Mouse (Mus musculus) frontal cortex, adult 2 months (tissue): Measurements from ENCODE around the gene Pakap. TPM values are rescaled to one million over a fixed set of nuclear protein-coding genes. Genes with fewer than 3 reads are reported as not detected.

Experiments
- DNase-seq, 2 experiments: peaks; one replicate each; pipeline ENCODE4 v3.0.0; 2022; ENCODE audit warnings: low spot score in 1 of 2; ENCODE audit errors: extremely low spot score in 1 of 2
- polyA plus RNA-seq: library from polyadenylated mRNA; depleted of rRNA; stranded (reverse); fragments of >200 nt; gene quantifications from 2 replicates; pipeline ENCODE4 v1.2.3, GENCODE M21; 2012

The Pakap gene
- polyA plus RNA-seq, 1 experiment = 7.9 TPM

GRCm38 (mm10) chr4:57701576-57701975 is 133.6 kb downstream of the Pakap start:
- DNase-seq = no peak

DNA sequence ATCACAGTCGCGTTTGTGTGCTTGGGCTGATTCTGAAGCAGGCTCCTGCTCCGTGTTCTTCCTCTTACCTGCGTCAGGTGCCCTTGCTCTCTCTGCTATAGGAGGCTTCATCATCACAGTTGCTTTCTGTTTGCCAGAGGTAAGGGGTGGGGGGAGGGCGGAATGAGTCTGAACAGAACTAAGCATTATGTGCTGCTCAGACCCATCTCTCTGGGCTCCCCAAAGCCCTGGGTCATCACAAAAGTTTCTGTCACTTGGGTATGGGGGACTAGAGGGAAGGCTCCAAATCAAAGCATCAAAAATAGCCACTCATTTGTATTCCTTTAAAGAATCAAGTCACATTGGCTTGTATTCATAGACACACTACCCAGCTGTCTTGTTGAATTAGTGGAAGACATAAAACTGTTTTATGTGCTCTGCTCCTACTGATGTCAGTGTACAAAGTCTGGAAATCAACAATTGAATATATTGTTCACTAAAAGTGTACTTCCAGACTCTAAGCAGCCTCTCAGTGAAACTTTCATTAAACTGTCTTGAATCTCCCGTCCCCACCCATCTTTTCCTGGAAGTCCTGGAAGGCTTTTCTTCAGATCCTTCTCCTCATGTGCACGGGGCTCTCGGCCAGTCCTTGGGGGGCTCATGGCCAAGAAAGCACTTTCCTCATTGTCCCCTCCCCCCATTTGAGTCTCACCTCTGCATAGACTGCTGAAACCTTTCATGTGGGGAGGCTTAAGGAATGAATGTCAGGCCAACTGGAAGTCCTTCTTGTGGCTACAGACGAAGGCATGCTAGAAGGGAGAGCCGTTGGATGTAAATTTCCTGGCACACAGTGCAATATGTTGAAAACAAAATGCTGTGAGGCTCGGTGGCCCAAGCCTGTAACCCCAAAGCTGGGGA is 135.8 kb downstream of the Pakap start:
- no peak for DNase-seq

- no peak for DNase-seq
Measured at GRCm38 (mm10) chr4:57704575-57704974, 136.6 kb downstream of the Pakap start.

- DNase-seq = no peak
Measured at GRCm38 (mm10) chr4:57715849-57716248, 147.9 kb downstream of the Pakap start.

- DNase-seq = no peak
Measured at GRCm38 (mm10) chr4:57716735-57717134, 148.8 kb downstream of the Pakap start.

DNA sequence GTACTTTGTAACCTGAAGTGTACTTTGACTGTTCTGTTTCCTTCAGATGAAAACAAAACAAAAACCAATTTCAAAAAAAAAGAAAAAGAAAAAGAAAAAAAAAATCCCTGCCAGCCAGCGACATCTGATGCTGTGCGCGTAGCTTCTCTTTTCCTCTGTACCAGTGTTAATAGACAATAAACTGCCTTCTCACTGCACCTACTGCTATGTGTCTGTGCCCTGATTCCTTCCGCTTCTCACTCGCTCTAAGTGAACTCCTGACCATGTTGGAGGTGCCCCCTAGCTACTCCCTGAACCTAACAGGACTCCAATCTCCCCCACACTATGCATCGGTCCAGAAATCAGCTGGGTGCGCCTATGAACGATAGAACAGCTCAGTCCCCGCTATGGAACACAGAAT is 149.4 kb downstream of the Pakap start, which contains the start of gene Akap2:
Gene Akap2 (plus strand): TSS at position 304 of the 400 bp plus-strand sequence.
- no peak for DNase-seq

- DNase-seq = no peak
Measured at GRCm38 (mm10) chr4:57719370-57719769, 151.4 kb downstream of the Pakap start.

GRCm38 (mm10) chr4:57720869-57721361 is 152.9 kb downstream of the Pakap start:
- DNase-seq = no peak

DNA sequence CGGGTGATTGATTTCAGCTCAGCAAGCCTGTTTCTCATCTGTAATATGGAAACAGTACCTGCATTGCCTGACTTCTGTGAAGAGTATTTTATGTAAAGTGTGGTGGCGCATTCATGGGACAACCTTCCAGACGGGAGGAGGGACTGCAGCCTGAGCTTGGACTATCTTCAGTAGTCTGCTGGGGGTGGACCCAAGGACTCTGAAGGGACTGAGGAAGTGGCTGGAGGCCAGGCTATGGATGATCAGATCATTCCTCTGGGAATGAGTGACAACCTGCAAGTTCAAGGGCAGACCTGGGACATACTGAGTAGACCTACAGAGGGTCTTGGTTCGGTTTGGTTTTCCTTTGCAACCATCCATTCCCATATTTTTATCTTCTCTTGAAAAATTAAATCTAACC is 154.3 kb downstream of the Pakap start:
- DNase-seq = no peak

- DNase-seq = no peak
Measured at GRCm38 (mm10) chr4:57723659-57724058, 155.7 kb downstream of the Pakap start.

DNA sequence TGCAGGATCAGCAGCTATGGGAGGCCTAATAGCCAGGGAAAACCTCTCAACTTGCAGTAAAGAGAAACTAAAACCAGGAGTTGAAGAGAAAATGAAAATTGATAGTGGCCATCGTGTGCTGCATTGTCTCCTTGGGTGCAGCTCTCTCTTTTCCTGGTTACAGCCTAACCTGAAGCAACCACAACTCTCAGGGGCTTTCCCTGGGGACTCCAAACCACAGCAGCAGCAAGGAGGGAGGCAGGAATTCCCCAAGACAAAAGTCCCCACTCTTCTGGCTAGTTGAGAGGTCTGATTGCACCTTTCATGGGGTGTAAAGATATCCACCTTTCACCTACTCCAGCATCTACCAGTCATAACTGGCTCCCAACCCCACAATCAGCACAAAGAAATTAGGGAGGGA is 157.6 kb downstream of the Pakap start:
- DNase-seq = no peak

DNA sequence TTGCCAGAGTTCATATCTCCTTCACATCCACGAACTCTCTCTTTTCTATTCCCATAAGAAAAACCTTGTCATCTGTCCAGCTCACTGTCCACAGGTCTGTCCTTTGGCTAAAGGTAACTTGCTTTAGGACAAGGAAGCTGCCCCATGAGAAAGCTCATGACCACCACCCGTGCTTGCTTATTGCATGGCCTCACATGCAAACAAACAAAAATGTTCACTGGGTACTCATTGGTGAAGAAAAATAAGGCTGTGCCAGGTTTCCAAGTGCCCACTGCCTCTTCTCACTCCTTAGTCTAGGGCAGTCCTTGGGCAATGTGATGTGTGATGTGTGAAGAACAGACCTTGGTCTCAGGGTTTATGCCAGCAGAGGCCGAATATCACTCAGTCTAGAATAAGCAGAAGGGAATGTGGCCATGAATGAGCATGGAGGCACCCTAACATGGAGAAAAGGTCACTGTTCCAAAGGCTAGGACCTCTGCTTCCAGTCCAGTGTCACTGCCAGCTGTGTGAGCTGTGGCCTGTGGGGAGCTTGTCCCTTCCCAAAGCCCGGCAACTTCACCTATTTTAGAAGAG is 160.7 kb downstream of the Pakap start:
- DNase-seq = no peak

- no peak for DNase-seq
Measured at GRCm38 (mm10) chr4:57730047-57730446, 162.1 kb downstream of the Pakap start.

GRCm38 (mm10) chr4:57730801-57731598 is 163.0 kb downstream of the Pakap start:
- no peak for DNase-seq

DNA sequence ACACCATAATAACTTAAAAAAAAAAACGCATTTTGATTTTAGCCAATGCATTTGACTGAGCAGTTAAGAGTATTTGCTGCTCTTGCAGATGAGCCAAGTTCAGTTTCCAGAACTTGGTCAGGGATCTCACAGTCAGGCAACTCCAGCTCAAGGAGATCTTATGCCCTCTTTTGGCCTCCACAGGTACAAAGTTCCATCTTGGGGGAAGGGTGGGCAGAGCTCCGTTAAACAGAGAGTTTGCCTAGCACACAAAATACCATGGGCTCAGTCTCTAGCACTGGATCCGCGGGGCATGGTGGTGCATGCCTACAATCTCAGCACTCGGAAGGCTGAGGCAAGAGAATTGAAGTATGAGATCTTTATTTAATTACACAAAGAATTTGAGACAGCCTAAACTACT is 164.4 kb downstream of the Pakap start:
- no peak for DNase-seq

DNA sequence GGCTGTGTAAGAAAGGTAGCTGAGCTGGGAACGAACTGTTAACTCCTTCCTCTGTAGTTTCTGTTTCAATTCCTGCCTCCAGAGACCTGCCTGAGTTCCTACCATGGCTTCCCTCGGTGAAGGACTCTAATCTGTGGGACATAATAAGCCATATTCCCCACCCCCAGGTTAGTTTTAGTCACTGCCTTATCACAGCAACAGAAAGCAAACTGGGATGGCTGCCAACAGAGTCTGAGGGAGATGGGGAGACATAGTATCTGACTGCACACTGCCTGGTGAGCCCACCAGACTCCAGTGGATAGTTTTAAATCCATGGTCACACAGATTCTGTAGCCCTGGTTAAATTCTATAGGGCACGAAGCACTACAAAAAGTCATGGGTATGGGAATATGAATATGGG is 165.5 kb downstream of the Pakap start:
- DNase-seq = peak in 1 of 2 experiments; percentile 48

DNA sequence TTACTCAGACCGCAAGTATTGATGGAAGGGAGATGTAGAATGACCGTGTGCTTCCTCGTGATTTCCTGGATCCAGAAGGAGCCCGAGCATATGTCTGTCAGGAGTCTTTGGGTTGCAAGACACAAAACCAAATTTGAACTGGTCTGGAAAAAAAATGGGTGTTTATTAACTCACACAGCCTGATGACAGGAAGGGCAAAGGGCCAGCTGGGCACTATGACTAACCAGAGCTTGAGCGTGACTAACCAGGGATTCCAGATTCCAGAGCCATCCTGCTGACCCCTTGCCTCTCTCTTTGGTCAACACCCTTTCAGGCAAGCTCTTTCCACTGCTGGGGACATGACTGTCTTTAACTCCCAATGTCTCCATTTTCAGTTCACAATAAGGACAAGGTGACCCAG is 167.4 kb downstream of the Pakap start:
- no peak for DNase-seq

DNA sequence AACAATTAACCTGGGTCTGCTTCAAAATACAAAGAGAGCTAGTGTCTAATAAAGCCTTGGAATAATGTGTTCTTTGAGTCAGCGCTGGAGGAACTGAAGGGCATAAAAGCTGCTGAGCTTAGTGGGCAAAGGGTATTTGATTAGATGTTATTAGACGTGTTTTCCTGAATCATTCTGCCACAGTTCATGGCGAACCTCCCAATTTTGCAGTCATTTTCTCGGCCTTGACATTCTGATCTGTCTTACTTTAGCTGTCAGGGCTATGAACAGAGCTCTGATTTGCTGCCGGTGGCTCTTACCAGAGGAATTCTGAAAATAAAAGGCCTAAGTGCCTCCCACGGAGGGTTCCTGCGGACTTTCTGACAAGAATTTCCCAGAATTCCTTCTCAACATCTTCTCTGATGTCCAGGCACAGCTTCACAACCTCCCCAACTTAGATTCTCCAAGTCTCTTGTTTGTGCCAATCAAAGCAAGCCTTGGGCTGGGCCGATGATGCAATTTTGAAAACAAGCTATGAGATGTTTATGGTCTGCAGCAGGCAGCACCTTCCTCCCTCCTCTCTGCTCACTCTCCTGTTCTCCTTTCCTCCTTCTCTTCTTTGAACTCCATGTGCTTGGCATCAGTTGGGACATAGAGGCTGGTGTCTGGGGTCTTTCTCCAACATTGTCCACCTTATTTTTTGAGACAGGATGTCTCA is 171.0 kb downstream of the Pakap start:
- no peak for DNase-seq

DNA sequence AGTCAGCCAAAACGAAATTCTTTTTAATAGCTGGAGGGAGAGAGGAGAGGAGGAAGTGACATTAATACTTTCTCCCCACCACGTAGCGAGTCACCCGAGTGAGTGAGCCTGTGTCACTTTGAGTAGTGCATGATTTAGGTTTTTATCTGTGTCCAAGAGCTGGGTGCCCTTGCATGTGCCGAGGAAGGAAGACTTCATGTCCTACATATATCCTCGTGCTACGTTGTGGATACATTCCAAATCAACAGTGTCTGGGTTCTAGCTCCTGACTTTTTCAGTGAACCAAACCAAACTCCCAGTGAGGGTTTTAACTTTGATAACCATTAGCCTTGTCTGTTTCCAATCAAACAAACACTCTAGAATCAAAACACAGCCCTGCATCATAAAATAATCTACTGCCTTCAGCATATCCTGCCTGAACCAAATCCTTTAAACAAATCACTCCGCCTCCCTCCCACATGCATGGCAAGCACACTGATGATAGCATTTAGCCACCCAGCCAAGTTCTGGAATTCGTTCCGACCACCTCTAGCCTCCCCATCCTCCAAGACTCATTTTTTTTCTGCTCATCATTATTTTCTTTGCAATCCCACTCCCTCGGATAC is 175.4 kb downstream of the Pakap start:
- DNase-seq = no peak

GRCm38 (mm10) chr4:57750651-57751050 is 182.7 kb downstream of the Pakap start:
- DNase-seq = no peak
